Mouse (Mus musculus) kidney, postnatal 0 days (tissue): Measurements from ENCODE around the gene H2-Ob. TPM values are rescaled to one million over a fixed set of nuclear protein-coding genes. Genes with fewer than 3 reads are reported as not detected.

Experiments
- ATAC-seq: fragments of 200-750 bp; cut with Nextera tagmentation; replicated peaks from 2 replicates; pipeline ENCODE4 v1.8.0; 2017; ENCODE audit warnings: low read depth, moderate number of reproducible peaks, moderate TSS enrichment, moderate library complexity; ENCODE audit not compliant: low FRiP score
- DNase-seq: peaks from one replicate; pipeline ENCODE4 v3.0.0-alpha.2; 2016; ENCODE audit warnings: low spot score
- H3K27ac ChIP-seq: fragments of 300-500 bp; sonication (generic); 2 replicates; pipeline ENCODE4 v1.5.1; 2014; ENCODE audit warnings: mild to moderate bottlenecking
- H3K27me3 ChIP-seq: fragments of 300-500 bp; sonication (generic); 2 replicates; pipeline ENCODE4 v1.6.1; 2014; ENCODE audit warnings: low read length, mixed read lengths; ENCODE audit not compliant: insufficient read depth
- H3K36me3 ChIP-seq: fragments of 300-500 bp; sonication (generic); 2 replicates; pipeline ENCODE4 v1.6.1; 2014; ENCODE audit warnings: low read length, mixed read lengths; ENCODE audit not compliant: insufficient read depth
- H3K4me1 ChIP-seq: fragments of 300-500 bp; sonication (generic); replicated peaks from 2 replicates; pipeline ENCODE4 v1.6.1; 2014; ENCODE audit warnings: antibody characterized with exemption, low read length, mixed read lengths; ENCODE audit not compliant: insufficient read depth
- H3K4me2 ChIP-seq: fragments of 300-500 bp; sonication (generic); 2 replicates; pipeline ENCODE4 v1.6.1; 2014; ENCODE audit warnings: mild to moderate bottlenecking, low read length, moderate library complexity, mixed read lengths
- H3K4me3 ChIP-seq: fragments of 300-500 bp; sonication (generic); replicated peaks from 2 replicates; pipeline ENCODE4 v1.5.1; 2014; ENCODE audit warnings: low read depth, low read length
- H3K9ac ChIP-seq: fragments of 300-500 bp; sonication (generic); 2 replicates; pipeline ENCODE4 v1.6.1; 2014; ENCODE audit warnings: low read depth, low read length
- H3K9me3 ChIP-seq: fragments of 300-500 bp; sonication (generic); replicated peaks from 2 replicates; pipeline ENCODE4 v1.6.1; 2016; ENCODE audit warnings: low read length, inconsistent platforms, mixed read lengths
- CTCF ChIP-seq: IDR thresholded peaks from 2 replicates; pipeline ENCODE4 v1.5.1; 2016; ENCODE audit warnings: antibody characterized with exemption, low read depth, mild to moderate bottlenecking, moderate library complexity
- whole genome bisulfite sequencing: fragments of 180-500 bp; shearing (Covaris S2); extraction: QIAGEN DNeasy Blood & Tissue Kit; methylation state at CpG from one replicate; pipeline ENCODE4 v1.1.7; 2014; 5-methylcytosine and 5-hydroxymethylcytosine counted together
- polyA plus RNA-seq: library from polyadenylated mRNA; unstranded; fragments of >200 nt; fragmentation: Nextera tagmentation; extraction: Ambion mirVana; gene quantifications from 2 replicates; pipeline ENCODE4 v1.2.1, GENCODE M21; 2015

Gene H2-Ob
- polyA plus RNA-seq, 1 experiment from 2014 or later: 0.18 TPM

DNA sequence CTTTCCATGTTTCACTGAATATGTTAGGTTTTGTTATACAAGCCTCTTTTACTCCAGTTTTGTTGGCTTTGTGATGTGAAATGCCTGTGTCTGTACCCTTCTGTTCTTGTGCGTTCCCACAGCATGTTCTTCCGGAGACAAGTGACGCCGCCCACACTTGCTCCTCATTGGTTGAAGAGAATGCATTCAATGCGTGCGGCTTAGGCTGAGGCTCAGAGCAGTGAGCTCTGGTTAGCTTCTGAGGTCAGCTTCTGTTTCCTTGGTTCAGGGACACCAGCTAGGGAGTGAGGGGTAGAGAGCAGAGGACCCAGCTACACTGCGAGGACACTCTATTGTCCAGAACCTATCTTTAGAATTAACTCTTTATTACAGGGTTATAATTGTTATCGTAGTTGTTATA, 52.9 kb downstream of the H2-Ob start:
- Histone ChIP-seq H3K4me2 (no peak overlapping the region), H3K27me3 (no peaks in the 10 kb centered on the region), H3K4me1 (no peaks in the 10 kb centered on the region), H3K36me3 (no peaks in the 10 kb centered on the region), H3K9ac (no peak overlapping the region), H3K4me3 (no peak overlapping the region), H3K27ac (no peak overlapping the region), H3K9me3 (no peaks in the 10 kb centered on the region)
- DNase-seq (peak; percentile 90), ATAC-seq (peak; percentile 88)
- 15% methylated on average over 8 of the region's 8 CpGs for WGBS
- TF ChIP-seq CTCF: no peak

DNA sequence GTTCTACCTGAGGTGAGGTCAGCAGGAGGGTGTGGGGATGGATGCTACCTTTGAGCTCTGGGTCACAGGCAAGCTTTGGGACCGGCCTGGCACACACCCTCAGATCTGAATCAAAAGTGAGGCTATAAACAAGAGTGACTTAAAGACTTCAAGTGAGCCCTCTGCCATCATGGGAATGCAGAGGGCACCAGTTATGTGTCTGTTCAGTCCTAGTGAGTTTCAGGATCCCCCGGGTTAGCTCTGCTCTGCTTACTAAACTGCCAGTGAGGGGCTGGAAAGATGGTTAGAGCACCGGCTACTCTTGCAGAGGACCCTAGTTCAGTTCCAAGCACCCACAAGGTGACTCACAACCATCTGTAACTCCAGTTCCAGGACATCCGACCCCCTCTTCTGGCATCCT, 53.9 kb downstream of the H2-Ob start:
- no peaks in the 10 kb centered on the region for H3K4me1 ChIP-seq
- DNase-seq (no peak), ATAC-seq (no peak)
- no peak overlapping the region for H3K4me2 ChIP-seq
- no peaks in the 10 kb centered on the region for H3K36me3 ChIP-seq
- H3K9ac ChIP-seq: no peak overlapping the region
- H3K9me3 ChIP-seq: no peaks in the 10 kb centered on the region
- TF ChIP-seq CTCF: no peak
- H3K4me3 ChIP-seq: no peak overlapping the region
- H3K27ac ChIP-seq: no peak overlapping the region
- WGBS: 90% methylated on average over 4 of the region's 4 CpGs
- H3K27me3 ChIP-seq: no peaks in the 10 kb centered on the region

DNA sequence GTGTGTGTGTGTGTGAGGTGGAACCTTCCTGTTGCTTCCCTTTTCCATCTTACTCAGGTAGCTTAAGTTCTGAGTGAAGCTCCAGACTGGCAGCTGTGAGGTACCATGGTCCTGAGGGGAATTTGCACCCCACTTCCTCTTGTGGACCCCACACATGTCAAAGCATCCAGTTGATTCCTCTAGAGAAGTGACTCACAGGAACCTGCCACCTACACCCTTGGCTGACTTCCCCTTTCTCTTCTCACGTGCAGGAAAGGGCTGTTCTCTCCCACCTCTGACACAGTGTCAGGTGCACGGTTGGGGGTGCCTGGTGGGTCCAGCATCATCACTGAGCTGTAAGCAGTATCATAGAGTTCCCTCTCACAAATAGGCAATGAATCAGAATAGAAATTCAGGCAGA, 54.8 kb downstream of the H2-Ob start:
- Histone ChIP-seq H3K9me3 (no peaks in the 10 kb centered on the region), H3K4me3 (no peak overlapping the region), H3K27ac (no peak overlapping the region), H3K4me1 (no peaks in the 10 kb centered on the region), H3K27me3 (no peaks in the 10 kb centered on the region), H3K4me2 (no peak overlapping the region), H3K36me3 (no peaks in the 10 kb centered on the region), H3K9ac (no peak overlapping the region)
- ATAC-seq (no peak), DNase-seq (no peak)
- WGBS: 31% methylated on average over 2 of the region's 2 CpGs
- TF ChIP-seq CTCF: no peak

DNA sequence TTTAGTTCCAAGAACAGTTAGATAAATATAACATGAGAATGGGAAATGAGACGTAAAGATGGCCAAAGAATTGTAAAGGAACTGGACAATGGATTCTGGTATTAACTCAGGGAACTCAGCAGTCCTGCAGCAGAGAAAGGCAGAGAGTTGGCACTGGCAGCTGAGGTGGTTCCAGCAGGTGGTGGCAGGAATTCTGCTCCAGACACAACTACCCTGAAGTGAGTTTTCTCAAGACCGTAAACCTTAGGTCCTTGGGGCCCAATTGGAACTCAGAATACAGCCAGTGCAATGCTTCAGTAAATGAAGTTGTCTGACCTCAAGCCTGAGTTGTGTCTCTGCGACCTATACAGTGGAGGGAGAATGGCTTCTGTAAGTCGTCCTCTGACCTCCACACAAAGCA, 55.5 kb downstream of the H2-Ob start:
- no peak overlapping the region for H3K9ac ChIP-seq

DNA sequence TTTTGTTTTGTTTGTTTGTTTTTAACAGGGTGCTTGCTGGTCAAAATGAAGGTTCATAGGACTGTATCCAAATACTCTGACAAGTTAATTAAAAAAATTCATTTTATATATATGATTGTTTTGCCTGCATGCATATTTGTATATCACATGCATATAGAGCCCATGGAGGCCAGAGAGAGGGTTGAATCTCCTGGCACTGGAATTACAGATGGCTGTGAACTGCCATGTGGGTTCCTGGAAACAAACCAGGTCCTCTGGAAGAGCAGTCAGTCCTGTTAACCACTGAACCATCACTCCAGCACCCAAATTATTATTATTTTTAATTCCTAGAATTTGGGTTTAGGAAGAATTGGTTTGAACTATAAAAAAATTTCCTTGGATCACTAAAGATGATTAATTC, 56.6 kb downstream of the H2-Ob start:
- ATAC-seq (no peak), DNase-seq (no peak)
- Histone ChIP-seq H3K27me3 (no peaks in the 10 kb centered on the region), H3K4me3 (no peak overlapping the region), H3K9ac (no peak overlapping the region), H3K36me3 (no peaks in the 10 kb centered on the region), H3K27ac (no peak overlapping the region), H3K9me3 (no peaks in the 10 kb centered on the region), H3K4me2 (no peak overlapping the region), H3K4me1 (no peaks in the 10 kb centered on the region)
- TF ChIP-seq CTCF: no peak

More for the DNA sequence above, 55.5 kb downstream of the H2-Ob start:
- Histone ChIP-seq H3K27ac (no peak overlapping the region), H3K4me2 (no peak overlapping the region), H3K4me3 (no peak overlapping the region), H3K4me1 (no peaks in the 10 kb centered on the region), H3K36me3 (no peaks in the 10 kb centered on the region), H3K27me3 (no peaks in the 10 kb centered on the region), H3K9me3 (no peaks in the 10 kb centered on the region)
- DNase-seq: no peak
- ATAC-seq: no peak
- TF ChIP-seq CTCF: no peak
- 62% methylated on average over 4 of the region's 4 CpGs for WGBS

DNA sequence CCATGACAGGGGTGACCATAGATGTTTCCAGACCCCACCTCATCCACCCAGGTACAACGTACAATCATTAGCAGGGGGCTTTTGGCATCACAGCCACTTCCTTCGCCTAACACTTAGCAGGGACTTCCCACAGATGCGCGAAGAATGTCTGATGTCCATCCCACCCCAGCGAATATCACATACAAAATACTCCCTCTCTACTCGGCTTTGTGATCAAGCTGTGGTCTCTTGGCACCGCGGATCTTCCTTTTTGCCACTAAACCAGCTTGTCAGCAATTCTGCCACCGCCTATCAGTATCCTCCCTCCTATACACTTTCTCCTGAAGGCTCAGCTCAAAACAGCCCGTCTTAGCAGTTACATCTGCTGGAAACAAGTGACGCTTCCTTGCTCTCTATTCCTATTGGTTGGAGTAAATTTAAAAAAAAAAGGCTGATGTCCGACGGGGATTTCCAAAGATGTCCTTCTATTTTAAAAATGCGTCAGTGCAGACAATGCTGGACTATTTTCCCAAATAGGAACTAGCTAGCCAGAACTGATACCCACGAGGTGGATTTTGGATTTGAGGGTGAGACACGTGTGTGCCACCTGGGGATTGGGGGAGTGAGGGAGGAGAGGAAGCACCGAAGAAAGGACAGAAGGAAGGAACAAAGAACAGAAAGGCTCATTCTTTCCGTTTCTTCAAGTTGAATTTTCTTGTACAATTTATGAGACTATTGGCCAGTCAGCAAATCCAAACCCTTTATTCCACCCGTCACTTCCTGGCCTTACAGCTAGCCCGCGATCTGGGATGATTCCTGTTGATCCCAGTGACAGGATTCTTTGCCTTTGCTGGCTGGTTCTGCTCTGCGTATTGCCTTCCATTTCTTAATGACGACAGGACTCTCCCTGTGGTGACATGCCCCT, 57.4 kb downstream of the H2-Ob start:
- no peaks in the 10 kb centered on the region for H3K9me3 ChIP-seq
- no peaks in the 10 kb centered on the region for H3K4me1 ChIP-seq
- H3K36me3 ChIP-seq: no peaks in the 10 kb centered on the region
- H3K27ac ChIP-seq: no peak overlapping the region
- peak overlapping the region; percentile 16; the same call in 1 of the 2 replicates for H3K4me3 ChIP-seq
- H3K27me3 ChIP-seq: no peaks in the 10 kb centered on the region
- TF ChIP-seq CTCF: no peak
- 22% methylated on average over 23 of the region's 23 CpGs for WGBS
- ATAC-seq (no peak; the same call in none of the 2 replicates), DNase-seq (peak; percentile 93)
- H3K4me2 ChIP-seq: peak overlapping the region; percentile 65
- no peak overlapping the region for H3K9ac ChIP-seq
